Mouse (Mus musculus) limb, embryonic 12.5 days (tissue): ENCODE measurements around the gene Gm19668. TPM values are rescaled to one million over a fixed set of nuclear protein-coding genes. Genes with fewer than 3 reads are reported as not detected.
"Not testable (repeated sequence)": the region's sequence is repeated elsewhere in the genome, so short reads cannot be mapped to it uniquely, and the experiment has no call there.

Source experiments
- ATAC-seq: fragments of 200-750 bp; cut with Nextera tagmentation; 2 replicates; pipeline ENCODE4 v1.8.0; 2017; ENCODE audit warnings: low read depth, moderate TSS enrichment; ENCODE audit not compliant: insufficient number of reproducible peaks, insufficient read depth, low FRiP score, low TSS enrichment
- H3K27ac ChIP-seq: fragments of 300-500 bp; sonication (generic); 2 replicates; pipeline ENCODE4 v1.5.1; 2016; ENCODE audit warnings: mild to moderate bottlenecking, moderate library complexity
- H3K27me3 ChIP-seq: fragments of 300-500 bp; sonication (generic); 2 replicates; pipeline ENCODE4 v1.6.1; 2016; ENCODE audit warnings: mild to moderate bottlenecking, moderate library complexity
- H3K36me3 ChIP-seq: fragments of 300-500 bp; sonication (generic); 2 replicates; pipeline ENCODE4 v1.6.1; 2016; ENCODE audit warnings: mild to moderate bottlenecking, moderate library complexity
- H3K4me1 ChIP-seq: fragments of 300-500 bp; sonication (generic); replicated peaks from 2 replicates; pipeline ENCODE4 v1.6.1; 2016
- H3K4me2 ChIP-seq: fragments of 300-500 bp; sonication (generic); 2 replicates; pipeline ENCODE4 v1.6.1; 2016; ENCODE audit warnings: mild to moderate bottlenecking, moderate library complexity
- H3K4me3 ChIP-seq: fragments of 300-500 bp; sonication (generic); replicated peaks from 2 replicates; pipeline ENCODE4 v1.5.1; 2016; ENCODE audit warnings: mild to moderate bottlenecking
- H3K9ac ChIP-seq: fragments of 300-500 bp; sonication (generic); replicated peaks from 2 replicates; pipeline ENCODE4 v1.6.1; 2016; ENCODE audit warnings: mild to moderate bottlenecking, moderate library complexity
- H3K9me3 ChIP-seq: fragments of 300-500 bp; sonication (generic); 2 replicates; pipeline ENCODE4 v1.6.1; 2016; ENCODE audit warnings: mild to moderate bottlenecking, moderate library complexity
- WGBS: fragments of 180-500 bp; shearing (Covaris S2); methylation state at CpG from one replicate; pipeline ENCODE4 v1.1.7; 2016; 5-methylcytosine and 5-hydroxymethylcytosine counted together
- polyA plus RNA-seq: library from polyadenylated mRNA; unstranded; fragments of >200 nt; fragmentation: Nextera tagmentation; extraction: Ambion mirVana; gene quantifications from 2 replicates; pipeline ENCODE4 v1.2.1, GENCODE M21; 2016

Gene Gm19668
- polyA plus RNA-seq, 1 experiment from 2014 or later: not detected

DNA sequence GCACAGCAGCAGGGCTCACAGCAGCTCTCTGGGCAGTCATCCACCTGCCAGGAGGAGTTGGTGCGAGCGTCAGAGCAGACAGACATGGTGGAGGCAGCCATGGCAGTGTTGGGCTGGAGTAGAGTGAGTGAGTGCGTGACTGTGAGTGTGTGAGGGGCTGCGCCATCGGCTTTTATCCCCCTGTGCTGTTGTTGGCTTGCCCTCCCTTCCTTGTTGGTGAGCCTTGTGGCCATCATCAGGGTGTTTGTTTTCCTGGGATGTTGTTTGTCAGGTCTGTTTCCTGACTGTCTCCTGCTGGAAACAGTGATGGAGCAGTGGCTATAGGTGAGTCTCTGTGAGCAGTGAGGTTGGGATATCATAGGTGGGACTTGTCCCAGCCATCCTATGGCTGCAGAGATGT lies 12.8 kb upstream of the Gm19668 start, which contains the start of gene Gm9507:
Gene Gm9507, minus strand, starts transcription at position 101 of the 400 bp plus-strand sequence.
- Histone ChIP-seq H3K9me3 (peaks cover 8% of the 10 kb centered on the region), H3K27me3 (no peaks in the 10 kb centered on the region), H3K4me3 (no peak within 1 kb of the TSS), H3K9ac (no peak within 1 kb of the TSS), H3K36me3 (no peaks in the 10 kb centered on the region), H3K27ac (no peak within 1 kb of the TSS), H3K4me1 (no peaks in the 10 kb centered on the region), H3K4me2 (no peak within 1 kb of the TSS)
- no peak for ATAC-seq
- 67% methylated on average over 5 of the region's 5 CpGs for WGBS

- H3K36me3 ChIP-seq: no peaks in the 10 kb centered on the region
- peaks cover 2% of the 10 kb centered on the region; the same call in 1 of the 2 replicates for H3K9me3 ChIP-seq
- H3K9ac ChIP-seq: no peak overlapping the region
- 75% methylated on average over 3 of the region's 3 CpGs for WGBS
- no peak overlapping the region for H3K4me2 ChIP-seq
- no peaks in the 10 kb centered on the region for H3K27me3 ChIP-seq
- ATAC-seq: no peak
- H3K4me3 ChIP-seq: no peak overlapping the region
- H3K27ac ChIP-seq: no peak overlapping the region
- no peaks in the 10 kb centered on the region for H3K4me1 ChIP-seq
These were observed 5.2 kb upstream of the Gm19668 start for GRCm38 (mm10) chr10:77804095-77804494.

DNA sequence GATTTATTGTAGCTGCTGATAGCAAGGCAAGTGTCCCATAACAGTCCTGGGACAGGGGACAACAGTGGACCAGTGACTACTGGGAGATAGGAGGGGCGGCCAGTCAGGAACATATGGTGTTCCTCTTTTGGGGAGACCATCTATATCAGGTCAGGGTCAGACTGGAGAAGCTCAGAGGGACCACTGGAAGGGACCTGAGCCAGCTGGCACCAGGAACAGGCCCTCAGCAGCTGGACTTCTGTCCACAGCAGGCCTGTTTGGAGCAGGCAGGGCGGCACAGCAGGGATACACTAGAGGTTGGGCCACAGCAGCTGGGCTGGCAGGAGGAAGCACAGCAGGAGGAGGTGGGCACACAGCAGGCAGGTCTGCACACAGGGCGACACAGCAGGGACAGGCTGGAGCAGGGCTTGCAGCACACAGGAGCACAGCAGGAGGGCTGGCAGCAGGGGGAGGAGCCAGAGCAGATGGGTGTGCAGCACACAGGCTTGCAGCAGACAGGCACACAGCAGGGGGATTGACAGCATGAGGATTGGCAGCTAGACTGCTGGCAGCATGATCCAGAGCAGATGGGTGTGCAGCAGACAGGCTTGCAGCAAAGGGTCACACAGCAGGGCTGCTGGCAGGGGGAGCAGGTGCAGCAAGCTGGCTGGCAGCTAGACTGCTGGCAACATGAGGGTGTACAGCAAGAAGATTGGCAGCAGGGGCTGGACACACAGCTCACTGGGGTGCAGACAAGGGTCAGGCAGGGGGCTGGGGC lies 591 bp downstream of the Gm19668 start:
- H3K4me3 ChIP-seq, H3K4me2 ChIP-seq, H3K27me3 ChIP-seq, ATAC-seq, H3K9me3 ChIP-seq, H3K9ac ChIP-seq, H3K36me3 ChIP-seq, H3K27ac ChIP-seq: not testable (repeated sequence)
- WGBS: 35% methylated on average over 3 of the region's 3 CpGs
- peaks cover 17% of the 10 kb centered on the region for H3K4me1 ChIP-seq

DNA sequence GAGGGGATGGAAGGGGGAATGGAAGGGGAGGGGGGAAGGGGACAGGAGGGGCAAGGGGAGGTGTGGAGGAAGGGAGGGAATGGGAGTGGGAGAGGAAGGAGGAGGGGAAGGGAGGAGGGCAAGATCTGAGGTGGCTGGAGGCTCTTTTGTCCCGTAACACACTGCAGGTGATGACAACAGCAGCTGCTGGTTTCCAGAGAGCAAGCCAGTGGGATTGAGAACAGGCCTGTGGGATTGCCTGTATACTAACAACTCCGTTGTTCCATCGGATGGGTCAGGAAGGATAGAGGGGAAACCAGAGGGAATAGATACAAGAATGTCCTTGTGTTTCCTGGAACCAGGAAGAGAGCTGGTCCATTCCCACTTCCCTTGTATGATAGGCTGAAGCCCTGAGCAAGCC lies 1.3 kb downstream of the Gm19668 start:
- no peak overlapping the region for H3K27ac ChIP-seq
- no peak overlapping the region for H3K9ac ChIP-seq
- no peaks in the 10 kb centered on the region for H3K9me3 ChIP-seq
- H3K27me3 ChIP-seq: no peaks in the 10 kb centered on the region
- no peaks in the 10 kb centered on the region for H3K36me3 ChIP-seq
- no peak overlapping the region for H3K4me3 ChIP-seq
- H3K4me2 ChIP-seq: no peak overlapping the region
- 17% methylated on average over 3 of the region's 3 CpGs for WGBS
- peaks cover 17% of the 10 kb centered on the region for H3K4me1 ChIP-seq
- no peak for ATAC-seq

DNA sequence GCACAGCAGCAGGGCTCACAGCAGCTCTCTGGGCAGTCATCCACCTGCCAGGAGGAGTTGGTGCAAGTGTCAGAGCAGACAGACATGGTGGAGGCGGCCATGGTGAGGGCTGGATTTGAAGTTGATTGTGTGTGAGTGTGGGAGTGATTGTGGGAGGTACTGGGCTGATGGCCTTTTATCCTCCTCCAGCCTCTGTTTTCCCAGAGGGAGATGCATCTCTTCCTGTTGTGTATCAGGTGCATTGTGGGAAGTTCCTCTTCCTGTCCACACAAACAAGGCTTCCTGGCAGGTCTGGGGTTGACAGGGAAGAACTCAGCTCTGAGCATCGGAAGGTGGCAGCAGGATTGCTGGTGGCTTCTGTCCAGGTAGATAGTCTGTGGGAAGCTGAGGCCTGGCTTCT lies 4.0 kb downstream of the Gm19668 start, which contains the start of gene Gm9639:
Gene Gm9639, minus strand, starts transcription at position 101 of the 400 bp plus-strand sequence.
- no peaks in the 10 kb centered on the region for H3K36me3 ChIP-seq
- no peaks in the 10 kb centered on the region for H3K27me3 ChIP-seq
- no peak within 1 kb of the TSS for H3K9ac ChIP-seq
- H3K27ac ChIP-seq: no peak within 1 kb of the TSS
- peaks cover 17% of the 10 kb centered on the region for H3K4me1 ChIP-seq
- no peaks in the 10 kb centered on the region for H3K9me3 ChIP-seq
- H3K4me2 ChIP-seq: no peak within 1 kb of the TSS
- WGBS: 65% methylated on average over 2 of the region's 2 CpGs
- ATAC-seq: no peak
- no peak within 1 kb of the TSS for H3K4me3 ChIP-seq

GRCm38 (mm10) chr10:77788621-77789020 lies 10.3 kb downstream of the Gm19668 start:
- WGBS: 72% methylated on average over 2 of the region's 2 CpGs
- H3K27ac ChIP-seq: no peak overlapping the region
- no peak overlapping the region for H3K4me2 ChIP-seq
- no peaks in the 10 kb centered on the region for H3K4me1 ChIP-seq
- no peaks in the 10 kb centered on the region for H3K9me3 ChIP-seq
- no peak overlapping the region for H3K9ac ChIP-seq
- no peak overlapping the region for H3K4me3 ChIP-seq
- H3K27me3 ChIP-seq: no peaks in the 10 kb centered on the region
- no peaks in the 10 kb centered on the region for H3K36me3 ChIP-seq
- no peak for ATAC-seq

- not testable (repeated sequence) for H3K4me3 ChIP-seq, H3K27ac ChIP-seq, H3K27me3 ChIP-seq, H3K36me3 ChIP-seq, H3K4me1 ChIP-seq, H3K9me3 ChIP-seq, H3K9ac ChIP-seq, ATAC-seq, H3K4me2 ChIP-seq
- WGBS: 42% methylated on average over 1 of the region's 1 CpGs
These were observed 11.1 kb downstream of the Gm19668 start, which contains the start of gene Gm7137 for GRCm38 (mm10) chr10:77787876-77788275. Gm7137 (minus strand) TSS chr10:77788200.

DNA sequence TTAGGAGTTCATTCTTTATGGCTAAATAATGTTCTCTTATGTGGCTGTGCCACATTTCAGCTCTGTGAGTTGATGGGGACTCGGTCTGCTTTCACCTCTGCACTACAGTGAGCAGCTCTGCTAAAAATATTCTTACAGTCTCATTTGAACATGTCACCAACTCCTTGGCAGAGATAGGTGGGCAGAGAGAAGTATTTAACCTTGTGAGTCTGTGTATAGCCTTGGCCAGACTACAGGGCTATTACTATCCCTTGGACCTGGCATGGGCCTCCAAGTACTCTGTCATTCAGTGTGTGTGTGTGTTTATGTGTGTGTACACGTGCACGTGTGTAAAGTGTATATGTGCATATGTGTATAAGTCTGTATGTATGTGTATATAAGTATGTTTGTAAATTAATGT lies 15.5 kb downstream of the Gm19668 start:
- H3K27me3 ChIP-seq, H3K36me3 ChIP-seq, H3K4me1 ChIP-seq, ATAC-seq, H3K9ac ChIP-seq, H3K4me3 ChIP-seq, H3K4me2 ChIP-seq, H3K9me3 ChIP-seq, H3K27ac ChIP-seq: not testable (repeated sequence)
- 84% methylated on average over 3 of the region's 3 CpGs for WGBS

GRCm38 (mm10) chr10:77782442-77782841 lies 16.5 kb downstream of the Gm19668 start, which contains the start of gene Gm3250:
Gm3250 (minus strand) TSS chr10:77782542.
- H3K4me3 ChIP-seq, H3K9ac ChIP-seq, ATAC-seq, H3K9me3 ChIP-seq, H3K27ac ChIP-seq, H3K36me3 ChIP-seq, H3K27me3 ChIP-seq, H3K4me2 ChIP-seq, H3K4me1 ChIP-seq: not testable (repeated sequence)
- WGBS: 40% methylated on average over 1 of the region's 1 CpGs

DNA sequence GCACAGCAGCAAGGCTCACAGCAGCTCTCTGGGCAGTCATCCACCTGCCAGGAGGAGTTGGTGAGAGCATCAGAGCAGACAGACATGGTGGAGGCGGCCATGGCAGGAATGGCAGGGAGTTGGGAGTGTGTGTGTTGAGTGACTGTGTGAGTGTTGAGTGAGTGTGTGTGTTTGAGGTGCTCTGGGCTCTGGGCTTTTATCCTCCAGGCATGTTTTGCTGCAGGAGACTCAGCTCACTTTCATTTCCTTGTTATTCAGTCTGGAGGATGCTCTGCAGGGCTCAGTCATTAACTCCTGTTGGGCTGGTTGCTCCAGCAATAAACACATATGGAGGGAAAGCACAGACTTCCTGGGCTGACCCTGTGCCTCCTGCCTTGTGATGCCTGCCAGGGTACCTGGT lies 22.1 kb downstream of the Gm19668 start, which contains the start of gene Gm7138:
Gene Gm7138, minus strand, starts transcription at position 101 of the 400 bp plus-strand sequence.
- not testable (repeated sequence) for H3K4me1 ChIP-seq, H3K9me3 ChIP-seq, H3K4me2 ChIP-seq, ATAC-seq, H3K9ac ChIP-seq, H3K27me3 ChIP-seq, H3K36me3 ChIP-seq, H3K27ac ChIP-seq, H3K4me3 ChIP-seq
- 64% methylated on average over 1 of the region's 1 CpGs for WGBS

GRCm38 (mm10) chr10:77772142-77772541 lies 26.8 kb downstream of the Gm19668 start:
- not testable (repeated sequence) for H3K4me1 ChIP-seq, H3K27me3 ChIP-seq, H3K4me2 ChIP-seq, H3K4me3 ChIP-seq, ATAC-seq, H3K27ac ChIP-seq, H3K9me3 ChIP-seq, H3K36me3 ChIP-seq, H3K9ac ChIP-seq
- 95% methylated on average over 3 of the region's 3 CpGs for WGBS

DNA sequence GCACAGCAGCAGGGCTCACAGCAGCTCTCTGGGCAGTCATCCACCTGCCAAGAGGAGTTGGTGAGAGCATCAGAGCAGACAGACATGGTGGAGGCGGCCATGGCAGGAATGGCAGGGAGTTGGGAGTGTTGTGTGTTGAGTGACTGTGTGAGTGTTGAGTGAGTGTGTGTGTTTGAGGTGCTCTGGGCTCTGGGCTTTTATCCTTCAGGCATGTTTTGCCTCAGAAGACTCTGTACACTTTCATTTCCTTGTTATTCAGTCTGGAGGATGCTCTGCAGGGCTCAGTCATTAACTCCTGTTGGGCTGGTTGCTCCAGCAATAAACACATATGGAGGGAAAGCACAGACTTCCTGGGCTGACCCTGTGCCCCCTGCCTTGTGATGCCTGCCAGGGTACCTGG lies 27.7 kb downstream of the Gm19668 start, which contains the start of gene Gm3238:
Gene Gm3238, minus strand, starts transcription at position 101 of the 400 bp plus-strand sequence.
- not testable (repeated sequence) for H3K4me2 ChIP-seq, H3K4me3 ChIP-seq, H3K9ac ChIP-seq, H3K36me3 ChIP-seq, H3K4me1 ChIP-seq, H3K27me3 ChIP-seq, ATAC-seq, H3K9me3 ChIP-seq, H3K27ac ChIP-seq
- WGBS: 64% methylated on average over 1 of the region's 1 CpGs
